Mouse (Mus musculus): Measurements from ENCODE around the gene Cyp1a1.

GRCm38 (mm10) chr9:57646551-57647103 is 41.1 kb upstream of the Cyp1a1 start:
- TF ChIP-seq CTCF (IDR thresholded peaks at IDR 0.05; ENCODE audit: low read depth, low read length) (no peak), GATA1 (IDR thresholded peaks at IDR 0.05; ENCODE audit: borderline replicate concordance, low read length) (no peak), POLR2AphosphoS5 (IDR thresholded peaks at IDR 0.05; ENCODE audit: insufficient replicate concordance, low read depth, low read length) (no peak), TAL1 (conservative IDR thresholded peaks at IDR 0.05; ENCODE audit: low read depth, low read length) (no peak), GATA2 (IDR thresholded peaks at IDR 0.05; ENCODE audit: borderline replicate concordance, low read depth, low read length) (no peak)
